22 mouse cellular contexts compared by ENCODE assay signal in the genomic region with DNA sequence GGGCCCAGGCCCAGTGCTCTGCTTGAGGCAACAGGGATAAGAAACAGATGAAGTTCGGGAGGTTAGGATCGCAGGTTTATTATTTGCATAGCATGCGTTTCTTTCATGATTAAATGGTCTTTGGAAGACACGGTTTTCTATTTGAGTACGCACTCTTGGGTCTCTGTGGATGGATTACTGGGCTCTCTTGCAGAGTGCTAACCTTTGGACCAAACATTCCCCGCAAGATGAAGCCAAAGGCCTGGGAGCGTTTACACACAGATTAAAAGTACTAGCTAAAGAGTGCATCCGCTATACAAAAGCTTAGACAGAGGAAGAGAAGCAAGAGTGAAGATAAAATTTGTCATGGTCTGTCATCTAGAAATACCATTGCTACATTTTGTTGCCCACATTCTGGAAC.
DNase-seq lines count a peak whose midpoint lies in the region; ATAC-seq and TF ChIP-seq lines count a peak whose summit lies in the region.
"Had no signal": no experiment of that assay in that cellular context is flagged by ENCODE, and none has a peak within 500 bp of the region (broad histone marks: within the 10 kb centered on the region; RNA-seq: fewer than 3 reads in every experiment).

No protein-coding gene starts in this region.

- no peaks in the 10 kb centered on the region for H3K9me3 ChIP-seq in kidney, embryonic 16.5 days (ENCODE audit: low read length)
- H3K9me3 ChIP-seq: embryonic facial prominence, embryonic 12.5 days; embryonic facial prominence, embryonic 15.5 days; hindbrain, embryonic 13.5 days had no signal

- peak; percentile 62 for DNase-seq in kidney, adult 2 months
- no peak for DNase-seq in kidney, postnatal 10 days
- DNase-seq in kidney, postnatal 36 days: peak; percentile 22 to 32
- peak; percentile 55 for DNase-seq in yolk sac, embryonic 10.5 days (ENCODE audit: low spot score)
- DNase-seq: adrenal gland, postnatal 10 days; adrenal gland, postnatal 36 days; cerebellum, adult 18-20 months; cerebellum, adult 9-10 months; cerebellum, postnatal 14 days; forebrain, postnatal 0 days; gastrocnemius, adult 2 months; gastrocnemius, postnatal 14 days; heart, adult 11 months had no signal

- H3K27me3 ChIP-seq in kidney, adult 2 months (replicated peaks; ENCODE audit: control insufficient read depth, insufficient read depth, low read length): no peaks in the 10 kb centered on the region
- H3K27me3 ChIP-seq in kidney, embryonic 16.5 days (ENCODE audit: insufficient read depth, low read length): peaks cover 3% of the 10 kb centered on the region; the same call in 1 of the 2 replicates

- H3K27ac ChIP-seq in kidney, adult 2 months (ENCODE audit: insufficient read depth, low read depth, low read length): 0 out of 2 replicates have a peak overlapping the region, but pooled peaks have one; percentile 8
- no peak overlapping the region for H3K27ac ChIP-seq in kidney, embryonic 16.5 days (ENCODE audit: low read length)
- H3K27ac ChIP-seq: embryonic facial prominence, embryonic 12.5 days; embryonic facial prominence, embryonic 15.5 days; gastrocnemius, adult 2 months; hindbrain, embryonic 13.5 days had no signal

- H3K4me1 ChIP-seq in kidney, adult 2 months (ENCODE audit: control insufficient read depth, insufficient read depth, low read length): peaks cover 7% of the 10 kb centered on the region; the same call in 1 of the 2 replicates
- H3K4me1 ChIP-seq in kidney, embryonic 16.5 days (ENCODE audit: insufficient read depth, low read length): peaks cover 12% of the 10 kb centered on the region

- TF ChIP-seq CTCF in kidney, adult 2 months (conservative IDR thresholded peaks at IDR 0.05; ENCODE audit: insufficient read depth, insufficient read length, low read depth, low read length): no peak

- no peak for ATAC-seq in kidney, embryonic 16.5 days (ENCODE audit: low FRiP score, low TSS enrichment)
- no peak for ATAC-seq in activated CD4-positive, CD25-positive, alpha-beta regulatory T cell, adult 4 months
- ATAC-seq: CD4-positive, CD25-positive, alpha-beta regulatory T cell, adult 4 months; forebrain, embryonic 14.5 days; forebrain, postnatal 0 days; hindbrain, embryonic 16.5 days had no signal

- H3K9ac ChIP-seq in kidney, embryonic 16.5 days (replicated peaks; ENCODE audit: low read length): no peak overlapping the region
- H3K9ac ChIP-seq: embryonic facial prominence, embryonic 12.5 days; embryonic facial prominence, embryonic 15.5 days; forebrain, postnatal 0 days; hindbrain, embryonic 13.5 days had no signal

- no peaks in the 10 kb centered on the region; the same call in 1 of the 2 replicates for H3K36me3 ChIP-seq in kidney, adult 2 months (ENCODE audit: control insufficient read depth, insufficient read depth, low read length)
- H3K36me3 ChIP-seq in kidney, embryonic 16.5 days (ENCODE audit: insufficient read depth, low read length): peaks cover 5% of the 10 kb centered on the region; the same call in 1 of the 2 replicates
- H3K36me3 ChIP-seq: embryonic facial prominence, embryonic 12.5 days had no signal

- TF ChIP-seq POLR2A in kidney, adult 2 months (IDR thresholded peaks at IDR 0.05; ENCODE audit: low read depth, low read length): no peak

- no peak overlapping the region for H3K4me2 ChIP-seq in kidney, embryonic 16.5 days (replicated peaks; ENCODE audit: low read depth, low read length)
- H3K4me2 ChIP-seq: embryonic facial prominence, embryonic 12.5 days; embryonic facial prominence, embryonic 15.5 days; heart, embryonic 11.5 days; hindbrain, embryonic 13.5 days had no signal

- WGBS in kidney, adult 2 months: 57% methylated on average over 8 of the region's 8 CpGs
- WGBS in kidney, embryonic 16.5 days: 86% methylated on average over 8 of the region's 8 CpGs

- H3K4me3 ChIP-seq in kidney, adult 2 months (ENCODE audit: insufficient read depth, low read depth, low read length): no peak overlapping the region
- H3K4me3 ChIP-seq in kidney, embryonic 16.5 days (ENCODE audit: low read length): no peak overlapping the region
- H3K4me3 ChIP-seq: embryonic facial prominence, embryonic 12.5 days; embryonic facial prominence, embryonic 15.5 days; gastrocnemius, adult 2 months; hindbrain, embryonic 13.5 days had no signal
